Mouse (Mus musculus) gastrocnemius, adult 18-20 months (tissue): ENCODE data around the gene Aldh16a1. TPM values are rescaled to one million over a fixed set of nuclear protein-coding genes. Genes with fewer than 3 reads are reported as not detected.
"Not testable (repeated sequence)": the region's sequence is repeated elsewhere in the genome, so short reads cannot be mapped to it uniquely, and the experiment has no call there.

ENCODE experiments used
- DNase-seq: peaks from one replicate; pipeline ENCODE4 v3.0.0; 2021; ENCODE audit warnings: low spot score
- total RNA-seq, 2 experiments: library from RNA; stranded (reverse); gene quantifications; 2 replicates each; pipeline ENCODE4 v1.2.3; 2021

Gene Aldh16a1
- total RNA-seq, 2 experiments from 2014 or later = 10.6 to 12.8 TPM

DNA sequence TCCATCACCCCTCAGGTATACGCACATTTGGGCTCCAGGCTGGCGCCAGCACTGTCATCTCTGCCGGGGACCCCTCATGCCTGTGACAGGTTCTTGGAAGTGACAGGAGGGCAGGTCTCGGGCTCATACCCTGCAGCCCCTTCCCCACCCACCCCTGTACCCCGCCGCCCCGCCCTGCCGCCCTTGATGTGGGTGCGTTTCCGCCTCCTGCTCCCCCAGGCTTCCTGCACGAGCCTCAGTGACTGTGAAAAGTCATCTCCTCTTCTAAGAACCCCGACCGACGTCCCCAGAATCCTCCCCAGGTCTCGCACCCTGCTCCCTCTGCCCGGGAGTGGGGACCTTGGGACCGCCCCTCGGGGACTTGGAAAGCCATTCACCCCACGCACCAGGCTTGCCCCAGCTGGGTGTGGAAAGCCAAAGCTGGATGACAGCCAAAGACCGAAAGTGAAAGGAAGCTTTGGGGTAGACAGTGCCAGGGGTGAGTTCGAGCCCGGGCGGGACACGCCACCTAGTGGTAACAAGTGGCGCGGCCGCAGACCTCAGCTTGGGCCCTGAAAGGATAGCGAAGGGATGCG lies 18.3 kb downstream of the Aldh16a1 start, which contains the start of the genes Gm45713 and Flt3l:
Gene Gm45713, minus strand, starts transcription at position 239 of the 575 bp plus-strand sequence.
Gene Flt3l, minus strand, starts transcription at position 440 of the 575 bp plus-strand sequence.
- DNase-seq = peak; percentile 96

DNA sequence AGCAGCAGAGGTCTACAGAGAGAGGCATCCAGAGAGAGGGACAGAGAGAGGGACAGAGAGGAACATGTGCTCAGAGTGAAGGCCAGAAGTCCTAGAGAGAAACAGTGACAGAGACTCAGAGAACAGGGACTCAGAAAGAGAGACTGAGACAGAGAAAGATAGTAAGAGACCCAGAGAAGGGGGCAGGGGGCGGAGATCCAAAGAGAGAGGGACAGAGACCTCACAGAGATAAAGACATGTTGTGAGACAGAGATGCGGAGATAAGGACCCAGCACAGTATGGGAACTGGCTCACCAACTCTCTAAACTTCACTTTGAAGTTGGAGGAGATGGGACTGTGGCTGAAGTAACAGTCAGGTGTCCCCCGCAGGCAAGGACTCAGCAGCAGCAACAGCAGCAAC lies 19.0 kb downstream of the Aldh16a1 start:
- no peak for DNase-seq

DNA sequence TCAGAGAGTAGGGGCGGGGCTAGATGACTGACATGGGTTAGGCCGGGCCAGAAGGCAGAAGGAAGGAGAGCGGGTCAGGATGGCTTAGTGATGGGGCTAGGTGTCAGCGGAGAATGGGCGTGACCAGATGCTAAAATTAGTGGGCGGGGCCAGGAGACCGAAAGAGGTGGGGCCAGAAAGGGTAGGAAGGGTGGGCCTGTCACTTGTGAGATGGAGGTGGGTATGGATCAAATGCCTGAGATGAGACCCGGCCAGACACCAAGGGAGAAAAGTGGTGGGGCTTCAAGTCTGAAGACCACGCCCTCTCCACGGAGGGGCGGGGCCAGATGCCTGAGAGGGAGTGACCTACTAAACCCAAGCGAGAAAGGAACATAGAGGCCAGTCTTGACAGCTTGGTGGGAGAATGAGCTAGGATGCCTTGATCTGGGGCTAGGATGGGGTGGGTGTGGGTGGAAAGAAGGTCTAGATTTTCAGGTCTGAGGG lies 19.8 kb downstream of the Aldh16a1 start:
- no peak for DNase-seq

DNA sequence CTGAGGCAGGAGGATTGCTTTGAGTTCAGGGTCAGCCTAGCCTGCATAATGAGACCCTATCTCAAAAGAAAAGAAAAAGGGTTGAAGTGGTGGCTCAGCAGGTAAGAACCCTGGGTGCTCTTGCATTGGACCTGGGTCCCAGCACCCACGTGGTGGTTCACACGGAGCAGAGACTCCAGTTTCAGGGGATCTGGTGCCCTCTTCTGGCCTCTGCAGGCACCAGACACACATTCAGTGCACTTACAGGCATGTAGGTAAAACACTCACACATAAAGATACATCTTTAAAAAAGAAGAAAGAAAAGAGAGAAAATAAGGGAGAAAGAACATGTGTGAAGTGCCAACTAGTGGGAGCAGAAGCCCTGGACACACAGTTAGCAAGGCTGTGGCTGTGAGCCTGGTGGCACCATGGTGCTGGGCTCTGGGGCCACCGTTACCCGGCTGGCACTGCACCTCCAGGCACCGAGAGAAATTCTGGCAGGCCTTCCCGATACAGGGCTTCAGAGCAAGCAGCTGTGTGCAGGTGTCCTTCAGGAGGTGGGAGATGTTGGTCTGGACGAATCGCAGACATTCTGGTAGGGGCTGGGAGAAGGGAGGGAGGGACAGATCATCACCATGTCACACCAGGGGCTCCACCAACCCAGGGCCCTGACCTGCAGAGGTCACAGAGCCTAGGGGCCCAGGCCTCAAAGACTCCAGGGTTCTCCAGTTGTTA lies 20.8 kb downstream of the Aldh16a1 start:
- no peak for DNase-seq

DNA sequence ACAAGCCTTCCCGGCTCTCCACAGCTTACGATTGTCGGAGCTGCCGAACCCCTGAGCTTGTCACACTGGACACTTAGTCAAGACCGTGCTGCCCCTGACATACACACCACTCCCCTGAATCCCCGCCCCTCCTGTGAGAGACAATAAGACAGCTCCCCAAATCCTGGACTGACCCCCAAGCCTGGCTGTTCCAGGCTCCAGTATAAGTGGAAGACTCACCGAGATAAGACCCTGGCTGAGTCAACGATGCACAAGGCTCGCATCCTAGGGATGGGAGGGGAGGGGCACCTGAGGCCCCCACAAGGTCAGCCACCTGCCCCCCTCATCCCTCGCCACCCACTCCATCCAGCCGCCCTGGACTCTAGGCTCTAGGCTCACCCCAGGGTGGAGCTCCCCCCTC lies 22.5 kb downstream of the Aldh16a1 start:
- no peak for DNase-seq

DNA sequence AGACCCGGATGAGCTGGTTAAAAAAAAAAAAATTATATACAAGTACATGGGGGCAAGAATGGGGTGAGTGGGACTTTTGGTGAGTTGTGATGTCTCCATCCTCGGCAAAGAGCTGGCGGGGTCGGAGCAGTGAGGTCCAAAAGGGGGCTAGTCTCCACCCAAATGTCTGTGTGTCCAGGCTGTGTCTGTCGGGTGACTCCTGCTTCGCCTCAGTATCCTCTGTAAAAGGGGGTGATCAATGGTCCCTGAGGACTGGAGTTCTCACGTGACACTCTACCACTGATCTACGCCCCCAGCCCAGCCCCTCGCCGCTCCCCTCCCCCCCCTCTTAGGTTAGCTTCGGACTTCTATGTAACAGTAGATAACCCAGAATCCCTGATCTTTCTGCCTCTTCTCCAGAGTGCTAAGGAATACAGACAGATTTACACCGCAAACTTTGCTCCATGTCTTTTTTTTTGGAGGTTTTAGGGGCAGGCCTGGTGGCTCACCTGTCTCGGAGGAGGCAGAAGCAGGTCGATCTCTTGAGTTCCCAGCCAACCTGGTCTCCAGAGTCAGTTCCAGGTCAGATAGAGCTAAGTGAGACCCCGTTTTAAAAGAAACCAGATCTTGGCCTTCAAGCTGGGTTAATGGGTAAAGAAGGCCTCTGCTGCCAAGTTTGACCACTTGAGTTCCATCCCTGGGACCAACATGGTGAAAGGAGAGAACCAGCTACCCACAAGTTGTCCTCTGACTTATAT lies 24.4 kb downstream of the Aldh16a1 start:
- no peak for DNase-seq

DNA sequence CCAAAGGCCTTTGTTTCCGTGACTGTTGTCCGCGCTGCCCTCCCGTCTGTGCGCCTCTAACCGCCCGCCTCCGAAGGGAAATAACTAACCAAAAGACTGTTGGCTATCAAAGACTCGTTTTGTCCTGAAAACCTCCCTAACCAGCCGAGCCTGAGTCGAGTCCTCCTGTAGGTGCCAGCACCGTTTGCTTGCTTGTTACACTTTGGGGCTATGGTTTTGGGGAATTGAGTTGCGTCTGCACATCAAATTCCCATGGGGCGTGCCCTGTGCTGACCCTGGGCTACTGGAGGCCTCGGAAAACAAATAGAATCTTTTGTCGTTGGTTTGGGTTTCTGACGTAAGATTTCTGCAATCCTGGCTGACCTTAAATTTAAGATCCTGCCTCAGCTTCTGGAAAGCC lies 25.1 kb downstream of the Aldh16a1 start:
- peak; percentile 51 for DNase-seq

DNA sequence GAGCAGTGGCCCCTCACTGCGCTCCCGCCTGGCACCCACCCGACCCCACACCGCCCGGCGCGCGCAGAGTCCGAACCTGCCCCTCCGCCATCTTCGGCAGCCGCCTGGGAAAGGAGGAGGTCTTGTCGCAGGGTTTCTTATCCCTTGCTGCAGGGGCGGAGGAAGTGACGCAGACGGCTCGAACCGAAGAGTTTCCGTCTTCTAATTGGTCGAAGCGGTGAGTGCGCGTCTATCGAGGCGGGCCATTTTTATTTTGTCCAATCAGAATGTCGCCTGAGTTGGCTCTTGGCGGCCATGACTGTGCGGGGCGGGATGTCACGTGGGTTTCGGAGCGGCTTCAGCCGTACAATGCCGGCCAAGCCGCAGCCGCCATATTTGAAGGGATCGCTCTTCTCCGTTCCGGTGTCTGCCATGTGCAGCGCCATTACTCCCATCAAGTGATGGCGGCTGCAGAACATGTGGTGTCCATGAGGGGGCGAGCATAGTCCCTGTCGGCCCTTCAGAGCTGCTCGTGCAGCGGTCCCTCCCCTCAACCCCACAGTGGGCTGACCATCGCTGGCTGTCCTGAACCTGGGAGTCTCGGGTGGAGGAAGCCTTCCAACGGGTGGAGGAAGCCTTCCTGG lies 25.6 kb downstream of the Aldh16a1 start, which contains the start of gene Rpl13a:
Gene Rpl13a, minus strand, starts transcription at position 138 of the 623 bp plus-strand sequence.
- peak; percentile 99 for DNase-seq

DNA sequence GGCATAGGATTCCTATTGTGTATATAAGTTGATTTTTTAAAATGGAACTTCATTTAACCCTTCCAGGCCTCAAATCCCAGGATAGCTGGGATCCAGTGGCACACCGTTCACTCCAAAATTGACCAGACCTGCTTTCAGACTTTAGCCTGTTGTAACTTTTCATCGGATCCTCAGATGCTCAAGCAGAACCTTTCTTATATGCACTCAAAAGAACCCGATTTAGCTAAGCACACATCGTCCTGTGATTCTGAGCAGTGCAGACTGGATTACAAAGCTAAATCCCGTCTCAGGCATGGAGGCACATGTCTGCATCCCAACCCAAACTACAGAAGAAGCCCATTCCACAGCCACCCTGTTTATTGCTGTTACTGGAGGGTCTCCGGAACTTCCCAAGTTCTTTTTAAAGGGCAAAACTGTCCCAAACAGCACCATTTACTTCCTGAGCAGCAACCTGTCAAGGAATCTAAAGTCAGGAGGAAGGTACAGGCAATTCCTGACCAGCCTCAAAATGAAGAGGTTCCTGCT lies 26.6 kb downstream of the Aldh16a1 start:
- no peak for DNase-seq

DNA sequence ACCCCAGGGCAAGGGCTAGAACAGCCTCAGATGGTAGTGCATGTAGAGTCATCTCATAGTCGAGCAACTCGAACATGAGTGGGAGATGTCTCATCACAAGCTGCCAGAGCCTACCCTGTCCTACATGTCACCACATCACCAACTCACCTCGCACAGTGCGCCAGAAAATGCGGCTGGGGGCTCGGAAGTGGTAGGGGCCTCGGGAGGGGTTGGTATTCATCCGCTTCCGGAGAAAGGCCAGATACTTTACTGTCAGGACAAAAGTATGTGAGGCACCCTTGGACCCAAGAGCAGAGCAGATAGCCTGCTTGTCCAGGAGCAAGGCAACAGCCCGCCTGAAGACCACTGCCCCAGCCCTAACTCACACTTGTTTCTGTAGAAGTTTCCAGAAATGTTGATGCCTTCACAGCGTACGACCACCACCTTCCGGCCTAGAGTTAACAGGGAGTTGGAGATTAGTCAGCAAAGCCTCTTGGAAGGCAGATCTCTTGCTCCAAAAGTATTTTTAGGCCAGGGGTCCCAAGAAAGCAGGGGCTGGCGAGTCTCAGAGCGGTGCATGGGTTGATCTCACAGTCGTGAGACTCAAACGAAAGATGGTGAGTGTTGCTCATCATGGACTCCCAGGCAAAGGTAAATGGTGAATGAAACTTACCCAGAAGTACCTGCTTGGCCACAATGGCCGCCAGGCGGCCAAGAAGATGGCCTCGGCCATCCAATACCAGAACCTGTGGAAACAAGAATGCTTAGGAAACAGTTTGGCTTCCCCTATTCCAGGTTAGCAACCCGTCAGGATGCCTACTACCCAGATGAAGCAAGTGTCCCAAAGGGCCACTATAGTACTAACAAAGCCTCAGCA lies 27.3 kb downstream of the Aldh16a1 start:
- DNase-seq = no peak

DNA sequence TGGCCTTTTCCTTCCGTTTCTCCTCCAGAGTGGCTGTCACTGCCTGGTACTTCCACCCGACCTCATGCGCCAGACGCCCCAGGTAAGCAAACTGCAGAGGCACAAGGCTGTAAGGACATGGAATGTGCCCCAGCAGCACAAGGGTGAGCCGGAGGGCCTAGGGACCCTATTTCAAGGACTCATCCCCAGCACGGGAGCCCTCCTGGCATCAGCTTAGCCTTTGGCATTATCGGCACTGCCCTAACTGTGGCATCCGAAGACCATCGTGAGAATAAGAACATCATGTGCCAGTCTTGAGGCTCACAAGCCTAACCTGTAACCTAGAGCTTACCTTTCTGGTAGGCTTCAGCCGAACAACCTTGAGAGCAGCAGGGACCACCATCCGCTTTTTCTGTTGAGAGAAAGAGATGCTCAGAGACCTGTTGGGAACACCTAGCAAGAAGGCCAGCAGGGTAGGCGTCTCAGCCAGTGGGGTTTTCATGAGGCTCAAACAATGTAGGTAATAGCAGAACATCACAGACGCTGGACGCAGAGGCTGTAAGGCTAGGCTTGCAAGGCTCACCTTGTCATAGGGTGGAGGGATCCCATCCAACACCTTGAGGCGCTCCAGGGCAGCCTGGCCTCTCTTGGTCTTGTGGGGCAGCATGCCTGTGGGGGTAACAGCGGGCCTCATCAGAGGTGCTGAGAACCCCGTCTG lies 28.1 kb downstream of the Aldh16a1 start:
- DNase-seq = no peak

DNA sequence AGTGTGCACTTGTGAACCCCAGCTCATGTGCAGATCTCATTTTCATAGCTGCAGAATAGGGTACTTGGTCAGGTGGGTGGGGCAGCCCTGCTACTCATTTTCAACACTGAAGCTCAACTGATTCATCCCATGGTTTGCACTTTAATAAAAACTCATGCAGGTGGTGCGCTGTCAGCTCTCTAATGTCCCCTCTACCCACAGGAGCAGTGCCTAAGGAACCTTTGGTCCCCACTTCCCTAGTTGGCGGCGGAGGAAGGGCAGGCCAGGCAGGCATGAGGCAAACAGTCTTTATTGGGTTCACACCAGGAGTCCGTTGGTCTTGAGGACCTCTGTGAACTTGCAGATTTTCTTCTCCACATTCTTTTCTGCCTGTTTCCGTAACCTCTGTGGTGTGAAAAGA lies 28.7 kb downstream of the Aldh16a1 start:
- DNase-seq = not testable (repeated sequence)

DNA sequence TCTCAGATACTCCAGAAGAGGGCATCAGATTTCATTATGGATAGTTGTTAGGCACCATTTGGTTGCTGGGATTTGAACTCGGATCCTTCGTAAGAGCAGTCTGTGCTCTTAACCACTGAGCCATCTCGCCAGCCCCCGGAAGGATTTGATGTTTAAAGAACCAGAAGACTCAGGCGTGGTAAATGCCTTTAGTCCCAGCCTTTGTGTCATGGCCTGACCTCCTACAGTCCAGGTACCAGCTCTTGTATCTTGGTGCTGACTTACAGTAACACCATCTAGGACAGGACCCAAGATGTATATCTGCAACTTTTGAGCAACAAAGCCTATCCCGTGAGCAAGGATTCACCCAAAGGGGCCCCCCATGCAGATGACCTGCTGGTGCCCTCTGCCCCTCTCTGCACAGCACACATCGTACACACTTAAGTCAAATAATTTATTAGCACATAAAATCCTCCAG lies 29.2 kb downstream of the Aldh16a1 start:
- DNase-seq = no peak

DNA sequence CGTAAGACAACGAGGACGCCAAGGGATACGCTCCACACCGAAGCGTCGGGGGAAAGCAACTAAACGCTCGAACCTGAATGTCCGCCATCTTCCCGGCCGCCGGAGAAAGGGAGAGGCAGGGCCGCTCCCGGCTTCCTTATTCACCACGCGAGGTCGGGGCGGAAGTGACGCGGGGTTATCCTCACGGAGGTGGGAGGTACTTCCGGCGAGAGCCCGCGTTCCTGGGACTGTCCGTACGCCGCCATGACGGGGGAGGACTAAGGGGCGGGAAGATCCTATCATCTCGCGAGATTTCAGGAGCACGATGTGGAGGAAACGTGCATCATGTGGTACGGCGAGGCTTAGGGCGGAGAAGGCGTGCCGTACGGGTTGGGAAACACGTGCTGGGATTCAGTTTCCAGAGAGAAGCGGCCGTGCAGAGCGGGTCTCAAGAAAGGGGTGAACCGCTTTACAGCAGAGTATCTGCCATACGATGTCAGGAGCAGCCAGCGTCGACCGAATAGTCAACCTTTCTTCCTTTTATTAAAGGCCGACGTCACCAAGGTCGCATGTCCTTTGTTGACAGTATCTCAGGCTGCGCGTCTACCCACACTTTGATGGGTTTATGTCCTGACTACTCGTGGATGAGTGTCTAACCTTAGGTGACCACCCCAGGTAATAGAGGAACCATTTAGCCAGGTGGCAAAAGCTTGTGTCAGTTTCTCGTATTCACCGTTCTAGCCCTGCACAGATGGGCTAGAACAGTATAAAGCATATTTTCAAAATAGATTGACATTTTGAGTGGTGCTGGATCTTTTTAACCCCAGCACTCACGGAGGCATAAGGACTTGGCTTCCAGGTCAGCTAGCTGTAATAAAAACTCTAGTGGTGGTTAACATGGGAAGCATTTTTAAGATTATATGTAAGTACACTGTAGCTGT lies 29.9 kb downstream of the Aldh16a1 start, which contains the start of gene Rps11:
Gene Rps11, minus strand, starts transcription at position 216 of the 920 bp plus-strand sequence.
- DNase-seq = peak; percentile 100

DNA sequence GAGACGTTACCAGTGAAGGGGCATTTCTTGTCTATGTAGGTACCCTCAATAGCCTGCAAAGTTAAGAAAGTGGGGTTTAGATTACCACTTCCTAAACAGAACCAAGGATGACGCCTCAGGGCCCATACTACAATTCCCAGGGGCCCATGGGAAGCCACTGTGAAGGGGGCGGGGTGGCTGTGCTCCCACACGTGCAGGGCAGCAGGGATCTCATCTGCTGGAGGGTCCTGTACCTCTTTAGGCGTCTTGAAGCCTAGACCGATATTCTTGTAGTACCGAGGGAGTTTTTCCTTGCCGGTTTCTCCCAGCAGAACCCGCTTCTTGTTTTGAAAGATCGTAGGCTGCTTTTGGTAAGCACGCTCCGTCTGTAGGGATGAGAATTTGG lies 31.2 kb downstream of the Aldh16a1 start:
- no peak for DNase-seq

DNA sequence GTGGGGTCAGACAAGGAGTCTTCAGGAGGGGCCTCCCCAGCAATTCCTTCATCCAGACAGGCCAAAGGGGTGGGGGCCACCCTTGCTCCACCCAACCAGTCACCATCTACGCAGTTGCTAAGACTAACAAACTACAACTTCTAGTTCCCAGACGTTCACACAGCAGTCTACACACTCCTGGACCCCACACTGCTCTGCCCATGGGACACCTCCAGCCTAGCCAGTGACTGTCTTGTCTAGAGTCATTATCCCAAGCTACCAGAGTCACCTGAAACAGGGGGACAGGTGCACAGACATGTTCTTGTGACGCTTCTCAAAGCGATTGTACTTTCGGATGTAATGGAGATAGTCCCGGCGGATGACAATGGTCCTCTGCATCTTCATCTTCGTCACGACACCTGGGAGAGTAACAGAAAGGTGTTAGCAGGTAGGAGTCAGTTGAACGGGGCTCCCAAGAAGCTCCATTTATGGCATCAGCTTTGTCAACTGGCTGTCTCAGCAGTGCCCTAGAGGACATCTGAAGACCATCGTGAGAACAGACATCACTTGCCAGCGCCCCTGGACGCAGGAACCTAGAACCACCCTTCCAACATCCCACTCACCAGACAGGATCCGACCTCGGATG lies 31.7 kb downstream of the Aldh16a1 start:
- DNase-seq = no peak

DNA sequence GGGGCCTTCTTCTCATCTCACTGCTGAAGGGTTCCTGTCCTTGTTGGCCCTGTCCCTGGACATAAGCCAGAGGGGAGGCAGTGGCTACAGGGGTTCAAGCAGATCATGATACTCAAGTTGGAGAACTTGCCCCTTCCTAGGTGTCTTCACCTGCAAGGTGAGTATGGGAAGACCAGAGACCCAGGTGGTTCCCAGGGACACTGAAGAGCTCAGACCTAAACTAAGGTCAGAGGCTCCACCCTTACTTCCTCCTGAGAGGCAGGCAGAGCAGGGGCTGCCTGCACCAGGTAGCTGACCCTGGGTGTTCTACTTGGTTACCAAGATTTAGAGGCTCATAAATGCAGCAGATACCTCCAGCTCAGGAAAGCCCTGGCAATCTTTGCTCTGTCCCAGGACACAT lies 32.4 kb downstream of the Aldh16a1 start:
- DNase-seq = no peak

DNA sequence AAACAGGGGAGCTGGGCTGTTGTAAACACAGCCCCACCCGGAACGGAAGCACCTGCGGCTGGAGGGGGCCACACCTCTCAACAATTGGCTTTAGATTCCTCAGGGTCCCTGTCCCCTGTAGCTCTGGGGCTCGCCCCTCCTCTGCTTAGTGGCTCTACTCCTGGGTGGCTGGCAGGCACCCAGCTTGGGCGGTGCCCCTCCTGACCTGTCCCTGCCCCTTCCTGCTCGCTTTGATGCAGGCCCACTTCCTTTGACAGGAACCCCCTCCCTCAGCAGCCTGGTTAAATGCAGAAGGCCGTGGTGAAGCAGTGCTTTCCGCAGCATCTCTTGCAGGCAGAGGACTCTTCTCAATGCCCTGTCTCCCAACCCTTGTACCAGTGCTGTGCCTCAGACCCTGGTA lies 33.0 kb downstream of the Aldh16a1 start:
- DNase-seq = peak; percentile 38
